21 mouse cellular contexts compared by ENCODE assay signal in genomic region chr5:114126008-114126407, GRCm38 (mm10). TPM values are rescaled to one million over a fixed set of nuclear protein-coding genes. Genes with fewer than 3 reads are reported as not detected.
DNase-seq lines count a peak whose midpoint lies in the region; ATAC-seq and TF ChIP-seq lines count a peak whose summit lies in the region.
"Had no signal": no experiment of that assay in that cellular context is flagged by ENCODE, and none has a peak within 500 bp of the region (broad histone marks: within the 10 kb centered on the region; RNA-seq: fewer than 3 reads in every experiment).

No protein-coding gene starts in this region.

- H3K9me3 ChIP-seq in liver, embryonic 12.5 days (replicated peaks): no peaks in the 10 kb centered on the region
- no peaks in the 10 kb centered on the region for H3K9me3 ChIP-seq in liver, postnatal 0 days (ENCODE audit: low read length)
- H3K9me3 ChIP-seq in ES-Bruce4 (replicated peaks; ENCODE audit: control insufficient read depth, insufficient read depth, low read length, poor library complexity, severe bottlenecking): no peaks in the 10 kb centered on the region
- H3K9me3 ChIP-seq in liver, embryonic 13.5 days (replicated peaks): no peaks in the 10 kb centered on the region
- H3K9me3 ChIP-seq: embryonic facial prominence, embryonic 15.5 days; forebrain, embryonic 15.5 days; heart, embryonic 10.5 days; hindbrain, embryonic 12.5 days had no signal

- WGBS in liver, embryonic 12.5 days (ENCODE audit: insufficient replicate concordance): 78% methylated on average over 3 of the region's 3 CpGs
- WGBS in liver, postnatal 0 days (ENCODE audit: insufficient replicate concordance): 79% methylated on average over 3 of the region's 3 CpGs
- WGBS in liver, embryonic 13.5 days (ENCODE audit: insufficient replicate concordance): 69% methylated on average over 3 of the region's 3 CpGs

- no peak overlapping the region for H3K4me3 ChIP-seq in liver, embryonic 12.5 days
- no peak overlapping the region for H3K4me3 ChIP-seq in liver, postnatal 0 days (ENCODE audit: low read depth, low read length)
- no peak overlapping the region for H3K4me3 ChIP-seq in ES-Bruce4 (ENCODE audit: low read depth, low read length)
- H3K4me3 ChIP-seq in liver, embryonic 13.5 days (replicated peaks): no peak overlapping the region
- H3K4me3 ChIP-seq: embryonic facial prominence, embryonic 15.5 days; erythroblast, embryonic 14.5 days; forebrain, embryonic 15.5 days; heart, embryonic 10.5 days; hindbrain, embryonic 12.5 days had no signal

- intact Hi-C loops in left cerebral cortex, postnatal 4 days (cut with DNase I): no loop called here

- peaks cover 47% of the 10 kb centered on the region for H3K36me3 ChIP-seq in liver, embryonic 12.5 days
- peaks cover 18% of the 10 kb centered on the region for H3K36me3 ChIP-seq in liver, postnatal 0 days (replicated peaks; ENCODE audit: insufficient read depth, low read length)
- peaks cover 9% of the 10 kb centered on the region for H3K36me3 ChIP-seq in ES-Bruce4 (ENCODE audit: control insufficient read depth, insufficient read depth, low read length, poor library complexity, severe bottlenecking)
- peaks cover 34% of the 10 kb centered on the region for H3K36me3 ChIP-seq in liver, embryonic 13.5 days

- H3K4me2 ChIP-seq in liver, embryonic 12.5 days: peak overlapping the region; percentile 99
- H3K4me2 ChIP-seq in liver, postnatal 0 days (ENCODE audit: low read depth, low read length): no peak overlapping the region
- H3K4me2 ChIP-seq in liver, embryonic 13.5 days: peak overlapping the region; percentile 99; the same call in 1 of the 2 replicates
- H3K4me2 ChIP-seq: embryonic facial prominence, embryonic 15.5 days; hindbrain, embryonic 12.5 days had no signal

- TF ChIP-seq EP300 in liver, postnatal 0 days (IDR thresholded peaks at IDR 0.05; ENCODE audit: low read depth): no peak
- no peak for TF ChIP-seq EP300 in ES-Bruce4 (IDR thresholded peaks at IDR 0.05; ENCODE audit: insufficient read depth, low read depth, low read length)

- TF ChIP-seq CTCF in liver, postnatal 0 days (IDR thresholded peaks at IDR 0.05; ENCODE audit: low read depth): no peak
- no peak for TF ChIP-seq CTCF in ES-Bruce4 (IDR thresholded peaks at IDR 0.05; ENCODE audit: low read depth, low read length)

- no peak overlapping the region for H3K9ac ChIP-seq in liver, embryonic 12.5 days
- no peak overlapping the region for H3K9ac ChIP-seq in liver, postnatal 0 days (replicated peaks)
- H3K9ac ChIP-seq in ES-Bruce4 (ENCODE audit: low read depth, poor library complexity, severe bottlenecking): peak overlapping the region; percentile 71; the same call in 1 of the 2 replicates
- peak overlapping the region; percentile 27; the same call in 1 of the 2 replicates for H3K9ac ChIP-seq in liver, embryonic 13.5 days
- H3K9ac ChIP-seq: embryonic facial prominence, embryonic 15.5 days; forebrain, embryonic 15.5 days; hindbrain, embryonic 12.5 days had no signal

- H3K4me1 ChIP-seq in liver, embryonic 12.5 days: peaks cover 54% of the 10 kb centered on the region
- H3K4me1 ChIP-seq in liver, postnatal 0 days (ENCODE audit: insufficient read depth): peaks cover 15% of the 10 kb centered on the region
- H3K4me1 ChIP-seq in ES-Bruce4 (ENCODE audit: control insufficient read depth, insufficient read depth, low read length): peaks cover 10% of the 10 kb centered on the region
- H3K4me1 ChIP-seq in liver, embryonic 13.5 days (replicated peaks): peaks cover 40% of the 10 kb centered on the region

- ATAC-seq in liver, embryonic 12.5 days: no peak
- ATAC-seq in liver, postnatal 0 days: no peak
- ATAC-seq in liver, embryonic 13.5 days (ENCODE audit: low read depth): no peak
- ATAC-seq: forebrain, embryonic 15.5 days; hindbrain, embryonic 16.5 days; inflammation-experienced regulatory T-cells, adult 6 months had no signal

- H3K27me3 ChIP-seq in liver, embryonic 12.5 days (replicated peaks): no peaks in the 10 kb centered on the region
- no peaks in the 10 kb centered on the region for H3K27me3 ChIP-seq in liver, postnatal 0 days (ENCODE audit: insufficient read depth, low read length)
- no peaks in the 10 kb centered on the region for H3K27me3 ChIP-seq in ES-Bruce4 (ENCODE audit: control insufficient read depth, insufficient read depth, low read length, poor library complexity, severe bottlenecking)
- no peaks in the 10 kb centered on the region for H3K27me3 ChIP-seq in liver, embryonic 13.5 days
- H3K27me3 ChIP-seq: embryonic facial prominence, embryonic 15.5 days; forebrain, embryonic 15.5 days; hindbrain, embryonic 12.5 days had no signal

- DNase-seq in liver, postnatal 0 days: no peak
- no peak for DNase-seq in liver, embryonic 13.5 days
- DNase-seq in left cerebral cortex, postnatal 4 days: no peak
- DNase-seq in embryo, embryonic 9.5 days (ENCODE audit: extremely low spot score): no peak
- DNase-seq: adrenal gland, adult 8-10 months; cerebellum, adult 9-10 months; cerebellum, postnatal 36 days; gastrocnemius, postnatal 36 days; heart, adult 11 months; heart, postnatal 10 days; heart, postnatal 4 days had no signal

- no peak for TF ChIP-seq POLR2A in ES-Bruce4 (IDR thresholded peaks at IDR 0.05; ENCODE audit: insufficient read depth, low read length)

- H3K27ac ChIP-seq in liver, embryonic 12.5 days: 0 out of 2 replicates have a peak overlapping the region, but pooled peaks have one; percentile 3
- H3K27ac ChIP-seq in liver, postnatal 0 days (ENCODE audit: low read depth): no peak overlapping the region
- H3K27ac ChIP-seq in ES-Bruce4 (ENCODE audit: insufficient read depth, low read length): peak overlapping the region; percentile 10; the same call in 1 of the 2 replicates
- 0 out of 2 replicates have a peak overlapping the region, but pooled peaks have one; percentile 9 for H3K27ac ChIP-seq in liver, embryonic 13.5 days
- H3K27ac ChIP-seq: embryonic facial prominence, embryonic 15.5 days; forebrain, embryonic 15.5 days; hindbrain, embryonic 12.5 days had no signal

RNA-seq across cellular contexts. Expression of gene Alkbh2, which starts 2.0 kb away (rescaled TPM):
- 8.2 and 8.8 TPM in 2 replicates for polyA plus RNA-seq in liver, embryonic 12.5 days (2016; fragmentation: Nextera tagmentation; extraction: Ambion mirVana)
- 4.5 and 5.7 TPM in 2 replicates for polyA plus RNA-seq in liver, postnatal 0 days (2015; fragmentation: Nextera tagmentation; extraction: Ambion mirVana)
- polyA plus RNA-seq in ES-Bruce4 (2011; ENCODE audit: insufficient read depth, insufficient read length, low read depth, missing spikeins): 17.9 and 20.1 TPM in 2 replicates
- polyA plus RNA-seq in liver, embryonic 13.5 days (2015; fragmentation: Nextera tagmentation; extraction: Ambion mirVana): 4.5 and 5.1 TPM in 2 replicates
- 1 to 10 TPM; 6.2 to 6.9 TPM for total RNA-seq in left cerebral cortex, postnatal 4 days (2021)

RNA-seq across cellular contexts. Expression of gene Ung, which starts 4.2 kb away (rescaled TPM):
- 40.1 and 40.7 TPM in 2 replicates for polyA plus RNA-seq in liver, embryonic 12.5 days (2016; fragmentation: Nextera tagmentation; extraction: Ambion mirVana)
- polyA plus RNA-seq in liver, postnatal 0 days (2015; fragmentation: Nextera tagmentation; extraction: Ambion mirVana): 11.8 TPM in 2 replicates
- 85.6 and 89.8 TPM in 2 replicates for polyA plus RNA-seq in ES-Bruce4 (2011; ENCODE audit: insufficient read depth, insufficient read length, low read depth, missing spikeins)
- 28.9 and 31.9 TPM in 2 replicates for polyA plus RNA-seq in liver, embryonic 13.5 days (2015; fragmentation: Nextera tagmentation; extraction: Ambion mirVana)
- 1 to 10 TPM; 5.6 to 6.0 TPM for total RNA-seq in left cerebral cortex, postnatal 4 days (2021)

RNA-seq across cellular contexts. Expression of gene Acacb, which starts 20.3 kb away (rescaled TPM):
- polyA plus RNA-seq in liver, embryonic 12.5 days (2016; fragmentation: Nextera tagmentation; extraction: Ambion mirVana): 0.60 and 0.70 TPM in 2 replicates
- polyA plus RNA-seq in liver, postnatal 0 days (2015; fragmentation: Nextera tagmentation; extraction: Ambion mirVana): 1.0 and 1.2 TPM in 2 replicates
- polyA plus RNA-seq in ES-Bruce4 (2011; ENCODE audit: insufficient read depth, insufficient read length, low read depth, missing spikeins): 8.0 and 9.3 TPM in 2 replicates
- 0.28 and 0.56 TPM in 2 replicates for polyA plus RNA-seq in liver, embryonic 13.5 days (2015; fragmentation: Nextera tagmentation; extraction: Ambion mirVana)
- 1 to 10 TPM; 2.4 to 3.8 TPM for total RNA-seq in left cerebral cortex, postnatal 4 days (2021)

RNA-seq across cellular contexts. Expression of gene Svop, which starts 34.6 kb away (rescaled TPM):
- polyA plus RNA-seq in liver, embryonic 12.5 days (2016; fragmentation: Nextera tagmentation; extraction: Ambion mirVana): not detected in 2 replicates
- not detected in 2 replicates for polyA plus RNA-seq in liver, postnatal 0 days (2015; fragmentation: Nextera tagmentation; extraction: Ambion mirVana)
- 11.0 and 11.2 TPM in 2 replicates for polyA plus RNA-seq in ES-Bruce4 (2011; ENCODE audit: insufficient read depth, insufficient read length, low read depth, missing spikeins)
- 0.05 TPM in 1 of 2 replicates, not detected in the other for polyA plus RNA-seq in liver, embryonic 13.5 days (2015; fragmentation: Nextera tagmentation; extraction: Ambion mirVana)
- 100 to 1,000 TPM; 107 to 115 TPM for total RNA-seq in left cerebral cortex, postnatal 4 days (2021)
- total RNA-seq: gastrocnemius, adult 8-10 months; gastrocnemius, postnatal 36 days; heart, postnatal 10 days had no signal
- polyA plus RNA-seq: erythroblast, embryonic 14.5 days; inflammation-experienced regulatory T-cells, adult 6 months had no signal

Comparison
In these comparisons a context has a peak if more than half of its experiments do, and no peak if none do; other contexts are left out.
1. H3K9ac ChIP-seq: peak in ES-Bruce4 (single experiment) and liver, embryonic 13.5 days (single experiment); none in liver, embryonic 12.5 days (single experiment) and liver, postnatal 0 days (single experiment).